Mouse (Mus musculus): Measurements from ENCODE around the gene Impdh2.
"Not testable (repeated sequence)": the region's sequence is repeated elsewhere in the genome, so short reads cannot be mapped to it uniquely, and the experiment has no call there.

Gene Impdh2

DNA sequence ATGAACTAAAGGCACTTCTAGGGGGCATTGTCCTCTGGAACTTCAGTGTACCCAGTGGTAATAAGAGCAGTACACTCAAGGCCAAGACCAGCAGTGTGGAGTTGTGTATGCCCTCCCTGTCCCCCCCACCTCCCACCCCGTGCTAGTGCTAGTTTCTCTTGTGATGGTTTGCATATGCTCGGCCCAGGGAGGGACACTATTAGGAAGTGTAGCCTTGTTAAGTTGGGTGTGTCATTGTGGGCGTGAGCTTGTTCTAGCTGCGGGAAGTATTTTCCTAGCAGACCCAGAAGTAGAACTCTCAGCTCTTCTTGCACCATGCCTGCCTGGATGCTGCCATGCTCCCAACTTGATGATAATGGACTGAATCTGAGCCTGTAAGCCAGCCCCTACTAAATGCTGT is 41.9 kb downstream of the Impdh2 start:
- no peak for DNase-seq (ENCODE audit: low read depth)

DNA sequence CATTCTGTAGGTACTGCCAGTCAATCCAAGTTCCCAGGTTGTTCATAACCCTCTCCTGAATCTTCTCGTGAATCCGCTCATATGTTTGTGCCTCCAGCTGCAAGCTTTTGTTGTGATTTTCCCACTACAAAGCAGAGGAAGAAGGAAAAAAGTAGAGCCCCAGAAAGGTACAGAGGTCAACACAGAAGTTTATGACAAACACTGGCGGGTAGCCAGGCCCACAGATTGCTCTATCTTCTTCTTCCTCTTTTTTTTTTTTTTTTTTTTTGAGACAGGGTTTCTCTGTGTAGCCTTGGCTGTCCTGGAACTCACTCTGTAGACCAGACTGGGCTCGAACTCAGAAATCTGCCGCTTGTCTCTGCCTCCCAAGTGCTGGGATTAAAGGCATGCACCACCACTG is 47.8 kb downstream of the Impdh2 start:
- not testable (repeated sequence) for DNase-seq (ENCODE audit: low read depth)

DNA sequence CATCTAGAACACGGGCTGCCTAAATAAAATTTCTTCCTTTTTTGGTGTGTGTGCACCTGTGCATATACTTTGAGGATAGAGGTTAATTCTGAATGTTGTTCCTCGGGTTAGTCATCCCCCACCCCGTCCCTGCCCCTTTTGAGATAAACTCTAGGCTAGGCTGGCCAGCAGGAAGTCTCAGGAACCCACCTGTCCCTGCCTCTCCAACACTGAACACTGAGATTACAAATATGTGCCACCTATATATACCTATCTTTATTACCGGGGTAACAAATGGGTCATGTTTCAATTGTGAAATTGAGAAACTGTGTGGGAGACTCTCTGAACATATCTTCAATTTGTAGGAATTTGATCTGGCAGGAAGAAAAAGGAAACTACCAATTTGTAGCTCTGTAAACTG is 48.8 kb downstream of the Impdh2 start:
- DNase-seq (ENCODE audit: low read depth), result no peak

DNA sequence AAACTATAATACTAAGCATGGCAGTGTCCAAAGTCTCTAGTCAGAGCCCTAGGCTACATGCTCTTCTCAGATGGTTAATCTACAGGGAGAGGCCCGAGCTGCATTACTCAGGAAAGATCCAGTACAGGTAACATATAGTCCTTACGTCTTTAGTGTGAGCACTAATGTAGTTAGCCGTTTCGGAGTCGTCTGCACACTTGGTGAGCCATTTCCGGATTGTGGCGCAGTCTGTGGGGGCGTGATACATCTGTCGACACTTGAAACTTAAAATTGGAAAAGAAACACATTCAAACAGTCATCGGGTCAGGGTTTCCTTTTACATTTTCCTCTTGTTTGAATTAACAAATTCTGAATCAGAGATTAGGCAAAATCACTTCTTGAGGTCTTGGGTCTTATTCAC is 51.4 kb downstream of the Impdh2 start:
- no peak for DNase-seq (ENCODE audit: low read depth)
